Mouse (Mus musculus) cortical plate, adult 2 months (tissue): ENCODE measurements around the gene Mocs2. TPM values are rescaled to one million over a fixed set of nuclear protein-coding genes. Genes with fewer than 3 reads are reported as not detected.

Source experiments
- H3K27ac ChIP-seq: fragments of 200-500 bp; 2 replicates; pipeline ENCODE4 v1.5.1; 2012; ENCODE audit warnings: low read length, control low read depth, inconsistent platforms; ENCODE audit not compliant: insufficient read depth
- H3K4me1 ChIP-seq: fragments of 200-500 bp; 2 replicates; pipeline ENCODE4 v1.6.1; 2011; ENCODE audit warnings: low read length; ENCODE audit not compliant: control insufficient read depth, insufficient read depth
- H3K4me3 ChIP-seq: fragments of 200-500 bp; 2 replicates; pipeline ENCODE4 v1.5.1; 2011; ENCODE audit warnings: mild to moderate bottlenecking, low read length, control low read depth; ENCODE audit not compliant: insufficient read depth
- CTCF ChIP-seq: fragments of 200-500 bp; IDR thresholded peaks from 2 replicates; pipeline ENCODE4 v1.5.1; 2011; ENCODE audit warnings: mild to moderate bottlenecking, control low read depth, low read length; ENCODE audit not compliant: insufficient read depth; ENCODE audit errors: extremely low read depth
- POLR2A ChIP-seq: fragments of 200-500 bp; IDR thresholded peaks from 2 replicates; pipeline ENCODE4 v1.6.1; 2011; ENCODE audit warnings: mild to moderate bottlenecking, low read length, control low read depth; ENCODE audit not compliant: insufficient read depth; ENCODE audit errors: extremely low read depth
- polyA plus RNA-seq: library from polyadenylated mRNA; depleted of rRNA; stranded (reverse); fragments of >200 nt; gene quantifications from 2 replicates; pipeline ENCODE4 v1.2.3, GENCODE M21; 2012; rRNA removed

The Mocs2 gene
- polyA plus RNA-seq: 79.1 and 79.8 TPM in 2 replicates

- Histone ChIP-seq H3K4me3 (peak within 1 kb of the TSS; percentile 60), H3K27ac (no peak within 1 kb of the TSS), H3K4me1 (peaks cover 2% of the 10 kb centered on the region; the same call in 1 of the 2 replicates)
- peak; percentile 82; the same call in 1 of the 2 replicates for TF ChIP-seq POLR2A
- TF ChIP-seq CTCF: no peak
Observed at GRCm38 (mm10) chr13:114817751-114818360, at the start of gene Mocs2. TSS of gene Mocs2 (plus strand) at chr13:114818236.

- H3K4me3 ChIP-seq: no peak overlapping the region
- no peak for TF ChIP-seq POLR2A
- no peak for TF ChIP-seq CTCF
- H3K27ac ChIP-seq: no peak overlapping the region
- H3K4me1 ChIP-seq: no peaks in the 10 kb centered on the region
Observed at GRCm38 (mm10) chr13:114791511-114791910, 26.5 kb upstream of the Mocs2 start.

GRCm38 (mm10) chr13:114793250-114794030 is 24.6 kb upstream of the Mocs2 start:
- Histone ChIP-seq H3K4me3 (no peak overlapping the region), H3K27ac (no peak overlapping the region), H3K4me1 (no peaks in the 10 kb centered on the region)
- TF ChIP-seq CTCF: peak; percentile 44; the same call in 1 of the 2 replicates
- no peak for TF ChIP-seq POLR2A

- H3K27ac ChIP-seq: no peak overlapping the region
- H3K4me1 ChIP-seq: no peaks in the 10 kb centered on the region
- TF ChIP-seq POLR2A (no peak), CTCF (no peak)
- H3K4me3 ChIP-seq: no peak overlapping the region
Observed at GRCm38 (mm10) chr13:114801857-114802256, 16.2 kb upstream of the Mocs2 start.

GRCm38 (mm10) chr13:114802971-114803370 is 15.1 kb upstream of the Mocs2 start:
- no peaks in the 10 kb centered on the region for H3K4me1 ChIP-seq
- no peak overlapping the region for H3K4me3 ChIP-seq
- no peak for TF ChIP-seq CTCF
- TF ChIP-seq POLR2A: no peak
- no peak overlapping the region for H3K27ac ChIP-seq

GRCm38 (mm10) chr13:114809624-114810210 is 8.3 kb upstream of the Mocs2 start:
- Histone ChIP-seq H3K4me1 (no peaks in the 10 kb centered on the region), H3K4me3 (no peak overlapping the region), H3K27ac (no peak overlapping the region)
- no peak for TF ChIP-seq CTCF
- TF ChIP-seq POLR2A: no peak

GRCm38 (mm10) chr13:114818513-114818912 is 477 bp downstream of the Mocs2 start:
- Histone ChIP-seq H3K27ac (no peak overlapping the region), H3K4me3 (peak overlapping the region; percentile 60), H3K4me1 (peaks cover 2% of the 10 kb centered on the region; the same call in 1 of the 2 replicates)
- TF ChIP-seq CTCF (no peak), POLR2A (no peak)

- peaks cover 2% of the 10 kb centered on the region; the same call in 1 of the 2 replicates for H3K4me1 ChIP-seq
- H3K4me3 ChIP-seq: no peak overlapping the region
- no peak for TF ChIP-seq CTCF
- TF ChIP-seq POLR2A: no peak
- H3K27ac ChIP-seq: no peak overlapping the region
Observed at GRCm38 (mm10) chr13:114822871-114823270, 4.8 kb downstream of the Mocs2 start.

- TF ChIP-seq CTCF (no peak), POLR2A (no peak)
- no peak overlapping the region for H3K27ac ChIP-seq
- no peak overlapping the region for H3K4me3 ChIP-seq
- H3K4me1 ChIP-seq: no peaks in the 10 kb centered on the region
Observed at GRCm38 (mm10) chr13:114825377-114825855, 7.4 kb downstream of the Mocs2 start.
